ENCODE assay signal across 8 mouse cellular contexts in genomic region chr15:102624291-102624969, GRCm38 (mm10). TPM values are rescaled to one million over a fixed set of nuclear protein-coding genes. Genes with fewer than 3 reads are reported as not detected.
DNase-seq lines count a peak whose midpoint lies in the region; ATAC-seq and TF ChIP-seq lines count a peak whose summit lies in the region.

No protein-coding gene starts in this region.

- peak overlapping the region; percentile 90 for H3K27ac ChIP-seq in hindbrain, postnatal 0 days

- H3ac ChIP-seq in C2C12 (ENCODE audit: control insufficient read depth, insufficient read length, low read depth) = peak overlapping the region; percentile 89

- peaks cover 19% of the 10 kb centered on the region for H3K36me3 ChIP-seq in C2C12 (ENCODE audit: control insufficient read depth, insufficient read depth)
- no peaks in the 10 kb centered on the region for H3K36me3 ChIP-seq in hindbrain, postnatal 0 days (ENCODE audit: insufficient read depth, low read length)

- peaks cover 56% of the 10 kb centered on the region for H3K79me2 ChIP-seq in C2C12 (ENCODE audit: control insufficient read depth, insufficient read depth)

- no peak for ATAC-seq in hindbrain, postnatal 0 days

- H3K9ac ChIP-seq in hindbrain, postnatal 0 days (replicated peaks; ENCODE audit: low read length) = peak overlapping the region; percentile 55

- H3K27me3 ChIP-seq in C2C12 (ENCODE audit: control insufficient read depth, insufficient read depth, insufficient read length) = no peaks in the 10 kb centered on the region
- no peaks in the 10 kb centered on the region for H3K27me3 ChIP-seq in hindbrain, postnatal 0 days (ENCODE audit: insufficient read depth, low read length)

- H3K79me3 ChIP-seq in C2C12 (ENCODE audit: low read depth) = peaks cover 49% of the 10 kb centered on the region

- DNase-seq in frontal cortex, postnatal 10 days (ENCODE audit: low spot score in 2 of 2) = peak; percentile 12 to 20
- DNase-seq in frontal cortex, adult 2 months (ENCODE audit: extremely low spot score in 1 of 2, low spot score in 1 of 2) = no peak
- peak; percentile 56 for DNase-seq in cerebellum, adult 9-11 months
- DNase-seq in forelimb bud, embryonic 11.5 days (ENCODE audit: low read depth, low spot score) = peak; percentile 6
- DNase-seq in hindbrain, postnatal 0 days (ENCODE audit: low spot score) = peak; percentile 23
- DNase-seq in lung, postnatal 10 days = peak; percentile 52
- peak; percentile 2 to 6 for DNase-seq in spleen, postnatal 36 days (ENCODE audit: low spot score in 2 of 2)

- H3K4me2 ChIP-seq in hindbrain, postnatal 0 days (ENCODE audit: low read depth, low read length) = peak overlapping the region; percentile 94

- TF ChIP-seq CTCF in C2C12 (IDR thresholded peaks at IDR 0.05; ENCODE audit: control insufficient read depth, insufficient read depth, insufficient read length) = no peak
- no peak for TF ChIP-seq CTCF in hindbrain, postnatal 0 days (IDR thresholded peaks at IDR 0.05; ENCODE audit: low read depth)

- 3% methylated on average over 17 of the region's 17 CpGs for WGBS in hindbrain, postnatal 0 days

- no peaks in the 10 kb centered on the region for H3K9me3 ChIP-seq in hindbrain, postnatal 0 days (ENCODE audit: low read length)

- peak overlapping the region; percentile 73 for H3K4me3 ChIP-seq in C2C12 (ENCODE audit: insufficient read depth, poor library complexity, severe bottlenecking)
- peak overlapping the region; percentile 53 for H3K4me3 ChIP-seq in hindbrain, postnatal 0 days (ENCODE audit: low read length)

- peaks cover 14% of the 10 kb centered on the region for H3K4me1 ChIP-seq in hindbrain, postnatal 0 days (ENCODE audit: insufficient read depth, low read length)

TF ChIP-seq in C2C12, 6 proteins besides CTCF, POLR2A, EP300 and RAD21:
- TF ChIP-seq MAX (IDR thresholded peaks at IDR 0.05) (no peak), USF1 (IDR thresholded peaks at IDR 0.05; ENCODE audit: low read depth) (no peak), MYOG (IDR thresholded peaks at IDR 0.05; ENCODE audit: control insufficient read depth, extremely low read depth, insufficient read length) (no peak), CEBPB (IDR thresholded peaks at IDR 0.05; ENCODE audit: low read depth) (no peak), FOSL1 (IDR thresholded peaks at IDR 0.05; ENCODE audit: insufficient read depth, low read length, poor library complexity, severe bottlenecking) (no peak), MYOD1 (IDR thresholded peaks at IDR 0.05; ENCODE audit: control insufficient read depth, insufficient read length, low read depth) (no peak)
TF ChIP-seq in C2C12: peak in this region for 0.

RNA-seq across cellular contexts. Expression of gene Gm28047, which starts 0.4 kb away (rescaled TPM):
- polyA plus RNA-seq in frontal cortex, adult 2 months (2012; rRNA removed) = 0.08 TPM in 1 of 2 replicates, not detected in the other
- not detected for polyA plus RNA-seq in C2C12 (2012; fragmentation: generic; extraction: Trizol)
- not detected in 2 replicates for total RNA-seq in hindbrain, postnatal 0 days (2014; rRNA removed)
- 1.1 TPM in 1 of 2 replicates, not detected in the other for polyA plus RNA-seq in hindbrain, postnatal 0 days (2015; fragmentation: Nextera tagmentation; extraction: Ambion mirVana)

RNA-seq across cellular contexts. Expression of gene Atf7, which starts 0.8 kb away (rescaled TPM):
- 44.1 and 45.1 TPM in 2 replicates for polyA plus RNA-seq in frontal cortex, adult 2 months (2012; rRNA removed)
- polyA plus RNA-seq in C2C12 (2012; fragmentation: generic; extraction: Trizol) = 31.0 TPM
- 8.6 and 15.0 TPM in 2 replicates for total RNA-seq in hindbrain, postnatal 0 days (2014; rRNA removed)
- 12.5 and 13.5 TPM in 2 replicates for polyA plus RNA-seq in hindbrain, postnatal 0 days (2015; fragmentation: Nextera tagmentation; extraction: Ambion mirVana)

RNA-seq across cellular contexts. Expression of gene Atp5g2, which starts 47.7 kb away (rescaled TPM):
- polyA plus RNA-seq in frontal cortex, adult 2 months (2012; rRNA removed) = 322 and 324 TPM in 2 replicates
- polyA plus RNA-seq in C2C12 (2012; fragmentation: generic; extraction: Trizol) = 933 TPM
- total RNA-seq in hindbrain, postnatal 0 days (2014; rRNA removed) = 148 and 610 TPM in 2 replicates
- polyA plus RNA-seq in hindbrain, postnatal 0 days (2015; fragmentation: Nextera tagmentation; extraction: Ambion mirVana) = 60.5 and 66.5 TPM in 2 replicates

Comparison
In these comparisons a context has a peak if more than half of its experiments do, and no peak if none do; other contexts are left out.
1. DNase-seq: peak in frontal cortex, postnatal 10 days (2 of 2), cerebellum, adult 9-11 months (single experiment), forelimb bud, embryonic 11.5 days (single experiment), hindbrain, postnatal 0 days (single experiment), lung, postnatal 10 days (single experiment) and spleen, postnatal 36 days (2 of 2); none in frontal cortex, adult 2 months (0 of 2).